Mouse (Mus musculus): ENCODE measurements at regions not wholly inside any gene's neighbourhood (a gene's known extent, or its start where the extent isn't known, plus 50 kb on each side); places are given as distances from the start of the nearest gene placed in this dataset.

GRCm38 (mm10) chr8:127757396-127757795 lies 601.0 kb upstream of the Nrp1 start:
- DNase-seq = peak; percentile 88

GRCm38 (mm10) chr8:127759906-127760305 lies 598.5 kb upstream of the Nrp1 start:
- peak; percentile 75 for DNase-seq

GRCm38 (mm10) chr8:127765199-127765598 lies 593.2 kb upstream of the Nrp1 start:
- DNase-seq = peak; percentile 65

- DNase-seq = peak; percentile 22
Measured at GRCm38 (mm10) chr8:127768311-127768710, 590.1 kb upstream of the Nrp1 start.

- DNase-seq = peak; percentile 1
Measured at GRCm38 (mm10) chr8:127769651-127770050, 588.8 kb upstream of the Nrp1 start.

- peak; percentile 9 for DNase-seq
Measured at GRCm38 (mm10) chr8:127771781-127772180, 586.6 kb upstream of the Nrp1 start.

- DNase-seq = no peak
Measured at GRCm38 (mm10) chr8:127772415-127772814, 586.0 kb upstream of the Nrp1 start.

- DNase-seq = no peak
Measured at GRCm38 (mm10) chr8:127772917-127773316, 585.5 kb upstream of the Nrp1 start.

GRCm38 (mm10) chr8:127774642-127775041 lies 583.8 kb upstream of the Nrp1 start:
- DNase-seq = peak; percentile 88

GRCm38 (mm10) chr8:127775160-127775559 lies 583.2 kb upstream of the Nrp1 start:
- peak; percentile 87 for DNase-seq

GRCm38 (mm10) chr8:127775747-127776146 lies 582.7 kb upstream of the Nrp1 start:
- DNase-seq = peak; percentile 93

- peak; percentile 95 for DNase-seq
Measured at GRCm38 (mm10) chr8:127778352-127779020, 579.9 kb upstream of the Nrp1 start.

- no peak for DNase-seq
Measured at GRCm38 (mm10) chr8:127779021-127779689, 579.2 kb upstream of the Nrp1 start.

GRCm38 (mm10) chr8:127780596-127780995 lies 577.8 kb upstream of the Nrp1 start:
- no peak for DNase-seq

GRCm38 (mm10) chr8:127781011-127781410 lies 577.4 kb upstream of the Nrp1 start:
- peak; percentile 91 for DNase-seq

- DNase-seq = peak; percentile 66
Measured at GRCm38 (mm10) chr8:127792611-127793010, 565.8 kb upstream of the Nrp1 start.

GRCm38 (mm10) chr8:127799849-127800471 lies 558.4 kb upstream of the Nrp1 start:
- peak; percentile 33 for DNase-seq

GRCm38 (mm10) chr8:127802136-127802535 lies 556.3 kb upstream of the Nrp1 start:
- peak; percentile 87 for DNase-seq

- DNase-seq = peak; percentile 24
Measured at GRCm38 (mm10) chr8:127802661-127803333, 555.6 kb upstream of the Nrp1 start.

- DNase-seq = peak; percentile 94
Measured at GRCm38 (mm10) chr8:127809203-127810155, 548.9 kb upstream of the Nrp1 start.

- peak; percentile 84 for DNase-seq
Measured at GRCm38 (mm10) chr8:127811338-127811737, 547.1 kb upstream of the Nrp1 start.

Measured in heart, adult 11 months (tissue).